Mouse (Mus musculus): ENCODE measurements at regions not wholly inside any gene's neighbourhood (a gene's known extent, or its start where the extent isn't known, plus 50 kb on each side); places are given as distances from the start of the nearest gene placed in this dataset.

GRCm38 (mm10) chr10:68864606-68865378 lies 141.3 kb downstream of the Tmem26 start:
- no peak overlapping the region for H3K4me3 ChIP-seq (ENCODE audit: low read depth, low read length)
- no peaks in the 10 kb centered on the region for H3K27me3 ChIP-seq (ENCODE audit: insufficient read depth, low read length)
- DNase-seq (ENCODE audit: low spot score) (no peak), ATAC-seq (ENCODE audit: extremely low read depth, insufficient number of reproducible peaks, low FRiP score, poor library complexity, severe bottlenecking) (no peak)
- peaks cover 26% of the 10 kb centered on the region for H3K9me3 ChIP-seq (replicated peaks)
- no peaks in the 10 kb centered on the region for H3K36me3 ChIP-seq (replicated peaks)
- H3K4me1 ChIP-seq (ENCODE audit: insufficient read depth, low read depth, low read length): no peaks in the 10 kb centered on the region
- TF ChIP-seq GATA2 (IDR thresholded peaks at IDR 0.05; ENCODE audit: borderline replicate concordance, low read depth, low read length) (no peak), TAL1 (conservative IDR thresholded peaks at IDR 0.05; ENCODE audit: low read depth, low read length) (no peak), POLR2AphosphoS5 (IDR thresholded peaks at IDR 0.05; ENCODE audit: insufficient replicate concordance, low read depth, low read length) (no peak), GATA1 (IDR thresholded peaks at IDR 0.05; ENCODE audit: borderline replicate concordance, low read length) (no peak), CTCF (IDR thresholded peaks at IDR 0.05; ENCODE audit: low read depth, low read length) (no peak)

- Histone ChIP-seq H3K4me1 (ENCODE audit: insufficient read depth, low read depth, low read length) (no peaks in the 10 kb centered on the region), H3K36me3 (replicated peaks) (no peaks in the 10 kb centered on the region), H3K27me3 (ENCODE audit: insufficient read depth, low read length) (no peaks in the 10 kb centered on the region), H3K9me3 (replicated peaks) (peaks cover 28% of the 10 kb centered on the region), H3K4me3 (ENCODE audit: low read depth, low read length) (no peak overlapping the region)
- DNase-seq (ENCODE audit: low spot score): no peak
- ATAC-seq (ENCODE audit: extremely low read depth, insufficient number of reproducible peaks, low FRiP score, poor library complexity, severe bottlenecking): no peak
- TF ChIP-seq GATA2 (IDR thresholded peaks at IDR 0.05; ENCODE audit: borderline replicate concordance, low read depth, low read length) (no peak), TAL1 (conservative IDR thresholded peaks at IDR 0.05; ENCODE audit: low read depth, low read length) (no peak), POLR2AphosphoS5 (IDR thresholded peaks at IDR 0.05; ENCODE audit: insufficient replicate concordance, low read depth, low read length) (no peak), CTCF (IDR thresholded peaks at IDR 0.05; ENCODE audit: low read depth, low read length) (no peak), GATA1 (IDR thresholded peaks at IDR 0.05; ENCODE audit: borderline replicate concordance, low read length) (no peak)
Observed at GRCm38 (mm10) chr10:68865776-68866175, 142.3 kb downstream of the Tmem26 start.

DNA sequence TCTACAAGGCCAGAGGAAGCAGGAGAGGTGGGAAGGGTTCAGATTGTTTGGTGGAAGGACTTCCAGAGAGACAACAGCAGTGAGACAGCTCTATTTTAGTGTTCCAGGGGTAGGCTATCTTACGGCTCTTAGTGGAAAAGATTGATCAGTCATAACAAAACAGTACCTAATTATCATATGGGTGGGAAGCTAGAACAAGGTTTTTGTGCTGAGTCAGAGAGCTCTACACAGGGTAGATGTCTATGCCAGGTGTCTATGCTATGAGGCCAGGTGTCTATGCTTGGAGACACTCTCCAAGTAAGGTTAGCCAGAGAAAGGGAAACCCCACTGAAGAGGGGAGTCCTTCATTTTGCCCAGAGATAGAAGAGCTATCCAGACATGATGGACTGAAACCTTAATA lies 143.9 kb downstream of the Tmem26 start:
- Histone ChIP-seq H3K27me3 (ENCODE audit: insufficient read depth, low read length) (no peaks in the 10 kb centered on the region), H3K9me3 (replicated peaks) (peaks cover 31% of the 10 kb centered on the region), H3K4me1 (ENCODE audit: insufficient read depth, low read depth, low read length) (no peaks in the 10 kb centered on the region), H3K36me3 (replicated peaks) (no peaks in the 10 kb centered on the region), H3K4me3 (ENCODE audit: low read depth, low read length) (no peak overlapping the region)
- ATAC-seq (ENCODE audit: extremely low read depth, insufficient number of reproducible peaks, low FRiP score, poor library complexity, severe bottlenecking): no peak
- no peak for DNase-seq (ENCODE audit: low spot score)
- no peak for TF ChIP-seq TAL1 (conservative IDR thresholded peaks at IDR 0.05; ENCODE audit: low read depth, low read length)
- no peak for TF ChIP-seq GATA2 (IDR thresholded peaks at IDR 0.05; ENCODE audit: borderline replicate concordance, low read depth, low read length)

- no peaks in the 10 kb centered on the region for H3K36me3 ChIP-seq (replicated peaks)
- DNase-seq (ENCODE audit: low spot score) (no peak), ATAC-seq (ENCODE audit: extremely low read depth, insufficient number of reproducible peaks, low FRiP score, poor library complexity, severe bottlenecking) (no peak)
- no peak for TF ChIP-seq GATA2 (IDR thresholded peaks at IDR 0.05; ENCODE audit: borderline replicate concordance, low read depth, low read length)
- no peak for TF ChIP-seq TAL1 (conservative IDR thresholded peaks at IDR 0.05; ENCODE audit: low read depth, low read length)
- no peak for TF ChIP-seq GATA1 (IDR thresholded peaks at IDR 0.05; ENCODE audit: borderline replicate concordance, low read length)
- no peak for TF ChIP-seq POLR2AphosphoS5 (IDR thresholded peaks at IDR 0.05; ENCODE audit: insufficient replicate concordance, low read depth, low read length)
- no peak for TF ChIP-seq CTCF (IDR thresholded peaks at IDR 0.05; ENCODE audit: low read depth, low read length)
- peaks cover 28% of the 10 kb centered on the region for H3K9me3 ChIP-seq (replicated peaks)
- no peaks in the 10 kb centered on the region for H3K4me1 ChIP-seq (ENCODE audit: insufficient read depth, low read depth, low read length)
- no peaks in the 10 kb centered on the region for H3K27me3 ChIP-seq (ENCODE audit: insufficient read depth, low read length)
- H3K4me3 ChIP-seq (ENCODE audit: low read depth, low read length): no peak overlapping the region
Observed at GRCm38 (mm10) chr10:68872102-68872501, 148.7 kb downstream of the Tmem26 start.

- Histone ChIP-seq H3K9me3 (replicated peaks) (peaks cover 28% of the 10 kb centered on the region), H3K27me3 (ENCODE audit: insufficient read depth, low read length) (no peaks in the 10 kb centered on the region), H3K36me3 (replicated peaks) (no peaks in the 10 kb centered on the region), H3K4me1 (ENCODE audit: insufficient read depth, low read depth, low read length) (no peaks in the 10 kb centered on the region), H3K4me3 (ENCODE audit: low read depth, low read length) (no peak overlapping the region)
- ATAC-seq (ENCODE audit: extremely low read depth, insufficient number of reproducible peaks, low FRiP score, poor library complexity, severe bottlenecking): no peak
- DNase-seq (ENCODE audit: low spot score): no peak
- TF ChIP-seq POLR2AphosphoS5 (IDR thresholded peaks at IDR 0.05; ENCODE audit: insufficient replicate concordance, low read depth, low read length) (no peak), GATA1 (IDR thresholded peaks at IDR 0.05; ENCODE audit: borderline replicate concordance, low read length) (no peak), CTCF (IDR thresholded peaks at IDR 0.05; ENCODE audit: low read depth, low read length) (no peak), TAL1 (conservative IDR thresholded peaks at IDR 0.05; ENCODE audit: low read depth, low read length) (no peak), GATA2 (IDR thresholded peaks at IDR 0.05; ENCODE audit: borderline replicate concordance, low read depth, low read length) (no peak)
Observed at GRCm38 (mm10) chr10:68875641-68876040, 152.2 kb downstream of the Tmem26 start.

GRCm38 (mm10) chr10:68893100-68893841 lies 169.8 kb downstream of the Tmem26 start:
- Histone ChIP-seq H3K4me3 (ENCODE audit: low read depth, low read length) (no peak overlapping the region), H3K4me1 (ENCODE audit: insufficient read depth, low read depth, low read length) (no peaks in the 10 kb centered on the region), H3K9me3 (replicated peaks) (peaks cover 61% of the 10 kb centered on the region), H3K27me3 (ENCODE audit: insufficient read depth, low read length) (no peaks in the 10 kb centered on the region), H3K36me3 (replicated peaks) (no peaks in the 10 kb centered on the region)
- no peak for TF ChIP-seq POLR2AphosphoS5 (IDR thresholded peaks at IDR 0.05; ENCODE audit: insufficient replicate concordance, low read depth, low read length)
- no peak for TF ChIP-seq GATA1 (IDR thresholded peaks at IDR 0.05; ENCODE audit: borderline replicate concordance, low read length)
- no peak for TF ChIP-seq CTCF (IDR thresholded peaks at IDR 0.05; ENCODE audit: low read depth, low read length)
- ATAC-seq (ENCODE audit: extremely low read depth, insufficient number of reproducible peaks, low FRiP score, poor library complexity, severe bottlenecking) (no peak), DNase-seq (ENCODE audit: low spot score) (no peak)

All from G1E (cell line).